Mouse (Mus musculus): ENCODE data around the gene Ltbp4.

GRCm38 (mm10) chr7:27323001-27323400 lies 14.5 kb downstream of the Ltbp4 start:
- TF ChIP-seq CTCF (IDR thresholded peaks at IDR 0.05; ENCODE audit: borderline replicate concordance, control insufficient read depth, extremely low read depth, insufficient read depth, low read length, poor library complexity) (no peak), POLR2A (IDR thresholded peaks at IDR 0.05; ENCODE audit: control insufficient read depth, extremely low read depth, insufficient read depth, low read length, poor library complexity) (no peak)

Measured in thymus, adult 2 months (tissue).